In genomic region chr11:98741622-98742396, GRCm38 (mm10) we compare ENCODE assay signal across 8 mouse cellular contexts. TPM values are rescaled to one million over a fixed set of nuclear protein-coding genes. Genes with fewer than 3 reads are reported as not detected.
DNase-seq lines count a peak whose midpoint lies in the region; ATAC-seq and TF ChIP-seq lines count a peak whose summit lies in the region.

No protein-coding gene starts in this region.

- peaks cover 60% of the 10 kb centered on the region for H3K4me1 ChIP-seq in embryonic facial prominence, embryonic 12.5 days
- peaks cover 39 to 61% of the 10 kb centered on the region in 2 experiments for H3K4me1 ChIP-seq in heart, embryonic 14.5 days (ENCODE audit: control insufficient read depth in 2 of 2, insufficient read depth in 2 of 2, low read length in 2 of 2)
- peaks cover 58% of the 10 kb centered on the region for H3K4me1 ChIP-seq in kidney, embryonic 16.5 days (ENCODE audit: insufficient read depth, low read length)
- peaks cover 32% of the 10 kb centered on the region for H3K4me1 ChIP-seq in lung, adult 2 months (ENCODE audit: control insufficient read depth, insufficient read depth, low read length)
- H3K4me1 ChIP-seq in neural tube, embryonic 14.5 days (ENCODE audit: control insufficient read depth, insufficient read depth, low read length) = peaks cover 55% of the 10 kb centered on the region

- H3K27ac ChIP-seq in embryonic facial prominence, embryonic 12.5 days = peak overlapping the region; percentile 73
- peak overlapping the region; percentile 91 to 98 for H3K27ac ChIP-seq in heart, embryonic 14.5 days (replicated peaks in 1 of 2; ENCODE audit: control insufficient read depth in 1 of 2, insufficient read depth in 1 of 2, low read depth in 2 of 2, low read length in 2 of 2)
- H3K27ac ChIP-seq in kidney, embryonic 16.5 days (ENCODE audit: low read length) = peak overlapping the region; percentile 92
- H3K27ac ChIP-seq in neural tube, embryonic 14.5 days (ENCODE audit: low read depth, low read length) = peak overlapping the region; percentile 97

- DNase-seq in CD4-positive, CD25-positive, alpha-beta regulatory T cell, adult 2 months (ENCODE audit: low read depth, low spot score) = peak; percentile 89
- peak; percentile 91 for DNase-seq in adrenal gland, postnatal 10 days
- peak; percentile 88 for DNase-seq in lung, adult 2 months
- DNase-seq in thymus, postnatal 36 days = peak; percentile 81 to 86

- no peaks in the 10 kb centered on the region for H3K36me3 ChIP-seq in embryonic facial prominence, embryonic 12.5 days
- 0 out of 2 replicates have a peak, but pooled peaks cover 3% of the 10 kb centered on the region for H3K36me3 ChIP-seq in heart, embryonic 14.5 days (ENCODE audit: control insufficient read depth, insufficient read depth, low read length)
- H3K36me3 ChIP-seq in kidney, embryonic 16.5 days (ENCODE audit: insufficient read depth, low read length) = no peaks in the 10 kb centered on the region
- H3K36me3 ChIP-seq in neural tube, embryonic 14.5 days (ENCODE audit: control insufficient read depth, insufficient read depth, low read length) = no peaks in the 10 kb centered on the region

- H3K27me3 ChIP-seq in embryonic facial prominence, embryonic 12.5 days = no peaks in the 10 kb centered on the region
- no peaks in the 10 kb centered on the region for H3K27me3 ChIP-seq in heart, embryonic 14.5 days (ENCODE audit: control insufficient read depth, insufficient read depth, low read length)
- no peaks in the 10 kb centered on the region for H3K27me3 ChIP-seq in kidney, embryonic 16.5 days (ENCODE audit: insufficient read depth, low read length)
- no peaks in the 10 kb centered on the region for H3K27me3 ChIP-seq in neural tube, embryonic 14.5 days (ENCODE audit: control insufficient read depth, insufficient read depth, low read length)

- H3K9me3 ChIP-seq in embryonic facial prominence, embryonic 12.5 days = no peaks in the 10 kb centered on the region
- no peaks in the 10 kb centered on the region for H3K9me3 ChIP-seq in heart, embryonic 14.5 days (ENCODE audit: control insufficient read depth, low read length)
- H3K9me3 ChIP-seq in kidney, embryonic 16.5 days (ENCODE audit: low read length) = no peaks in the 10 kb centered on the region
- H3K9me3 ChIP-seq in neural tube, embryonic 14.5 days (ENCODE audit: control insufficient read depth, low read length) = no peaks in the 10 kb centered on the region

- H3K4me3 ChIP-seq in embryonic facial prominence, embryonic 12.5 days = peak overlapping the region; percentile 69
- H3K4me3 ChIP-seq in heart, embryonic 14.5 days (ENCODE audit: control insufficient read depth in 1 of 2, insufficient read depth in 1 of 2, low read depth in 1 of 2, low read length in 2 of 2) = peak overlapping the region; percentile 76 to 93
- peak overlapping the region; percentile 90 for H3K4me3 ChIP-seq in kidney, embryonic 16.5 days (ENCODE audit: low read length)
- peak overlapping the region; percentile 80 for H3K4me3 ChIP-seq in lung, adult 2 months (replicated peaks; ENCODE audit: extremely low read depth, low read depth, low read length)
- H3K4me3 ChIP-seq in neural tube, embryonic 14.5 days (ENCODE audit: low read depth, low read length) = peak overlapping the region; percentile 87

- peak overlapping the region; percentile 81 for H3K4me2 ChIP-seq in embryonic facial prominence, embryonic 12.5 days (replicated peaks)
- peak overlapping the region; percentile 73 for H3K4me2 ChIP-seq in heart, embryonic 14.5 days (ENCODE audit: low read length)
- peak overlapping the region; percentile 82 for H3K4me2 ChIP-seq in kidney, embryonic 16.5 days (replicated peaks; ENCODE audit: low read depth, low read length)
- peak overlapping the region; percentile 70 for H3K4me2 ChIP-seq in neural tube, embryonic 14.5 days (ENCODE audit: low read depth, low read length)

- 0 out of 2 replicates have a peak, but pooled peaks have one; percentile 12 for TF ChIP-seq POLR2A in lung, adult 2 months (IDR thresholded peaks at IDR 0.05; ENCODE audit: borderline replicate concordance, extremely low read depth, low read depth, low read length)

- ATAC-seq in embryonic facial prominence, embryonic 12.5 days (ENCODE audit: insufficient number of reproducible peaks, insufficient read depth, low FRiP score, low TSS enrichment) = peak; percentile 55
- peak; percentile 65 for ATAC-seq in heart, embryonic 14.5 days (ENCODE audit: insufficient number of reproducible peaks, insufficient read depth, low FRiP score, low read depth)
- ATAC-seq in kidney, embryonic 16.5 days (ENCODE audit: low FRiP score, low TSS enrichment) = peak; percentile 75
- ATAC-seq in neural tube, embryonic 14.5 days (ENCODE audit: low read depth) = peak; percentile 64

- H3K9ac ChIP-seq in embryonic facial prominence, embryonic 12.5 days = peak overlapping the region; percentile 88
- H3K9ac ChIP-seq in heart, embryonic 14.5 days (ENCODE audit: low read length) = peak overlapping the region; percentile 98
- peak overlapping the region; percentile 90 for H3K9ac ChIP-seq in kidney, embryonic 16.5 days (replicated peaks; ENCODE audit: low read length)
- peak overlapping the region; percentile 98 for H3K9ac ChIP-seq in neural tube, embryonic 14.5 days (replicated peaks; ENCODE audit: low read depth, low read length)

- WGBS in embryonic facial prominence, embryonic 12.5 days = under 1% methylated on average over 75 of the region's 86 CpGs
- 1% methylated on average over 63 of the region's 86 CpGs for WGBS in heart, embryonic 14.5 days
- WGBS in kidney, embryonic 16.5 days = under 1% methylated on average over 56 of the region's 86 CpGs
- 1% methylated on average over 62 of the region's 86 CpGs for WGBS in lung, adult 2 months
- WGBS in neural tube, embryonic 14.5 days = under 1% methylated on average over 65 of the region's 86 CpGs

- no peak for TF ChIP-seq CTCF in lung, adult 2 months (IDR thresholded peaks at IDR 0.05; ENCODE audit: insufficient read depth, low read length)

RNA-seq across cellular contexts. Expression of gene Thra, which starts 1.4 kb away (rescaled TPM):
- total RNA-seq in adrenal gland, postnatal 10 days (2021) = 100 to 1,000 TPM; 135 to 184 TPM
- polyA plus RNA-seq in embryonic facial prominence, embryonic 12.5 days (2016; fragmentation: Nextera tagmentation; extraction: Ambion mirVana) = 29.1 and 34.3 TPM in 2 replicates
- polyA plus RNA-seq in heart, embryonic 14.5 days (2014; fragmentation: Nextera tagmentation; extraction: Ambion mirVana) = 45.3 and 55.6 TPM in 2 replicates
- 24.4 and 25.9 TPM in 2 replicates for polyA plus RNA-seq in kidney, embryonic 16.5 days (2015; fragmentation: Nextera tagmentation; extraction: Ambion mirVana)
- 142 and 159 TPM in 2 replicates for polyA plus RNA-seq in lung, adult 2 months (2012; rRNA removed)
- polyA plus RNA-seq in neural tube, embryonic 14.5 days (2014; fragmentation: Nextera tagmentation; extraction: Ambion mirVana) = 148 and 186 TPM in 2 replicates

RNA-seq across cellular contexts. Expression of gene Med24, which starts 12.6 kb away (rescaled TPM):
- total RNA-seq in adrenal gland, postnatal 10 days (2021) = 10 to 100 TPM; 40.4 to 58.0 TPM
- polyA plus RNA-seq in embryonic facial prominence, embryonic 12.5 days (2016; fragmentation: Nextera tagmentation; extraction: Ambion mirVana) = 70.4 and 73.6 TPM in 2 replicates
- polyA plus RNA-seq in heart, embryonic 14.5 days (2014; fragmentation: Nextera tagmentation; extraction: Ambion mirVana) = 28.5 and 31.0 TPM in 2 replicates
- polyA plus RNA-seq in kidney, embryonic 16.5 days (2015; fragmentation: Nextera tagmentation; extraction: Ambion mirVana) = 71.4 and 73.9 TPM in 2 replicates
- 45.0 and 55.1 TPM in 2 replicates for polyA plus RNA-seq in lung, adult 2 months (2012; rRNA removed)
- polyA plus RNA-seq in neural tube, embryonic 14.5 days (2014; fragmentation: Nextera tagmentation; extraction: Ambion mirVana) = 52.3 and 59.4 TPM in 2 replicates

RNA-seq across cellular contexts. Expression of gene Nr1d1, which starts 33.3 kb away (rescaled TPM):
- 10 to 100 TPM; 15.1 to 59.6 TPM for total RNA-seq in adrenal gland, postnatal 10 days (2021)
- polyA plus RNA-seq in embryonic facial prominence, embryonic 12.5 days (2016; fragmentation: Nextera tagmentation; extraction: Ambion mirVana) = 1.6 and 1.7 TPM in 2 replicates
- 6.0 and 6.4 TPM in 2 replicates for polyA plus RNA-seq in heart, embryonic 14.5 days (2014; fragmentation: Nextera tagmentation; extraction: Ambion mirVana)
- 2.2 and 2.4 TPM in 2 replicates for polyA plus RNA-seq in kidney, embryonic 16.5 days (2015; fragmentation: Nextera tagmentation; extraction: Ambion mirVana)
- 213 and 329 TPM in 2 replicates for polyA plus RNA-seq in lung, adult 2 months (2012; rRNA removed)
- 3.8 and 3.9 TPM in 2 replicates for polyA plus RNA-seq in neural tube, embryonic 14.5 days (2014; fragmentation: Nextera tagmentation; extraction: Ambion mirVana)

RNA-seq across cellular contexts. Expression of gene Csf3, which starts 40.7 kb away (rescaled TPM):
- not detected for total RNA-seq in adrenal gland, postnatal 10 days (2021)
- not detected in 2 replicates for polyA plus RNA-seq in embryonic facial prominence, embryonic 12.5 days (2016; fragmentation: Nextera tagmentation; extraction: Ambion mirVana)
- polyA plus RNA-seq in heart, embryonic 14.5 days (2014; fragmentation: Nextera tagmentation; extraction: Ambion mirVana) = not detected in 2 replicates
- polyA plus RNA-seq in kidney, embryonic 16.5 days (2015; fragmentation: Nextera tagmentation; extraction: Ambion mirVana) = 0.11 TPM in 1 of 2 replicates, not detected in the other
- polyA plus RNA-seq in lung, adult 2 months (2012; rRNA removed) = not detected in 2 replicates
- not detected in 2 replicates for polyA plus RNA-seq in neural tube, embryonic 14.5 days (2014; fragmentation: Nextera tagmentation; extraction: Ambion mirVana)

RNA-seq across cellular contexts. Expression of gene Msl1, which starts 53.5 kb away (rescaled TPM):
- total RNA-seq in adrenal gland, postnatal 10 days (2021) = 10 to 100 TPM; 79.4 to 88.6 TPM
- polyA plus RNA-seq in embryonic facial prominence, embryonic 12.5 days (2016; fragmentation: Nextera tagmentation; extraction: Ambion mirVana) = 35.2 and 35.6 TPM in 2 replicates
- polyA plus RNA-seq in heart, embryonic 14.5 days (2014; fragmentation: Nextera tagmentation; extraction: Ambion mirVana) = 13.3 and 15.3 TPM in 2 replicates
- 23.7 and 24.2 TPM in 2 replicates for polyA plus RNA-seq in kidney, embryonic 16.5 days (2015; fragmentation: Nextera tagmentation; extraction: Ambion mirVana)
- polyA plus RNA-seq in lung, adult 2 months (2012; rRNA removed) = 39.0 and 54.3 TPM in 2 replicates
- polyA plus RNA-seq in neural tube, embryonic 14.5 days (2014; fragmentation: Nextera tagmentation; extraction: Ambion mirVana) = 24.2 and 26.9 TPM in 2 replicates

Comparison
In these comparisons a context has a peak if more than half of its experiments do, and no peak if none do; other contexts are left out.
1. Peak in every context shown above with its lines: DNase-seq, ATAC-seq, H3K4me3 ChIP-seq and H3K27ac ChIP-seq.
2. RNA of gene Nr1d1, which starts 33.3 kb away (polyA plus RNA-seq): 213 to 329 TPM in lung, adult 2 months; 6.0 to 6.4 TPM in heart, embryonic 14.5 days, 3.8 to 3.9 TPM in neural tube, embryonic 14.5 days, 2.2 to 2.4 TPM in kidney, embryonic 16.5 days and 1.6 to 1.7 TPM in embryonic facial prominence, embryonic 12.5 days; every median in the first group is over 10 times any median in the second.